Mouse (Mus musculus): ENCODE measurements around the gene Engase. TPM values are rescaled to one million over a fixed set of nuclear protein-coding genes. Genes with fewer than 3 reads are reported as not detected.

Gene Engase
- polyA plus RNA-seq, 1 experiment = 5.1 TPM

- TF ChIP-seq E2F4 (IDR thresholded peaks at IDR 0.05; ENCODE audit: insufficient read depth) = no peak
- TF ChIP-seq POLR2A (IDR thresholded peaks at IDR 0.05; ENCODE audit: insufficient read length, low read depth) = no peak
- no peak for TF ChIP-seq USF1 (IDR thresholded peaks at IDR 0.05; ENCODE audit: low read depth)
- no peak for TF ChIP-seq CEBPB (IDR thresholded peaks at IDR 0.05; ENCODE audit: insufficient read depth, poor library complexity, severe bottlenecking)
- TF ChIP-seq TCF12 (IDR thresholded peaks at IDR 0.05; ENCODE audit: insufficient read depth, poor library complexity, severe bottlenecking) = no peak
- TF ChIP-seq POLR2AphosphoS2 (IDR thresholded peaks at IDR 0.05; ENCODE audit: insufficient read length, low read depth) = no peak
- TF ChIP-seq MYOD1 (IDR thresholded peaks at IDR 0.05; ENCODE audit: control insufficient read depth in 1 of 3, insufficient read length in 2 of 3, low read depth in 2 of 3) = no peak
- no peak for TF ChIP-seq TCF3 (IDR thresholded peaks at IDR 0.05; ENCODE audit: insufficient read length, low read depth)
- TF ChIP-seq REST (IDR thresholded peaks at IDR 0.05; ENCODE audit: insufficient read depth, insufficient read length) = no peak
- no peak for TF ChIP-seq MYOG (IDR thresholded peaks at IDR 0.05; ENCODE audit: control insufficient read depth in 1 of 3, insufficient read depth in 1 of 3, insufficient read length in 2 of 3, low read depth in 2 of 3)
- no peak for TF ChIP-seq MAX (IDR thresholded peaks at IDR 0.05; ENCODE audit: low read depth)
- no peak for TF ChIP-seq SRF (IDR thresholded peaks at IDR 0.05; ENCODE audit: control insufficient read depth, insufficient read length, low read depth)
- Histone ChIP-seq H3K4me3 (no peak overlapping the region), H3K79me2 (ENCODE audit: control insufficient read depth, insufficient read depth) (no peaks in the 10 kb centered on the region)
Observed at GRCm38 (mm10) chr11:118525059-118525458, 48.4 kb downstream of the Engase start.

GRCm38 (mm10) chr11:118528761-118529160 is 52.1 kb downstream of the Engase start:
- Histone ChIP-seq H3K36me3 (ENCODE audit: control insufficient read depth, insufficient read depth) (no peaks in the 10 kb centered on the region), H3K4me3 (no peak overlapping the region), H3K4me2 (ENCODE audit: low read depth) (no peak overlapping the region), H3ac (ENCODE audit: control insufficient read depth, insufficient read length) (no peak overlapping the region), H3K79me2 (ENCODE audit: control insufficient read depth, insufficient read depth) (no peaks in the 10 kb centered on the region), H3K27me3 (ENCODE audit: control insufficient read depth, insufficient read depth, insufficient read length) (no peaks in the 10 kb centered on the region)
- no peak for TF ChIP-seq MAX (IDR thresholded peaks at IDR 0.05; ENCODE audit: low read depth)
- no peak for TF ChIP-seq POLR2A (IDR thresholded peaks at IDR 0.05; ENCODE audit: insufficient read length, low read depth)
- no peak for TF ChIP-seq SRF (IDR thresholded peaks at IDR 0.05; ENCODE audit: control insufficient read depth, insufficient read length, low read depth)
- no peak for TF ChIP-seq TCF3 (IDR thresholded peaks at IDR 0.05; ENCODE audit: insufficient read length, low read depth)
- TF ChIP-seq E2F4 (IDR thresholded peaks at IDR 0.05; ENCODE audit: insufficient read depth) = no peak
- no peak for TF ChIP-seq USF1 (IDR thresholded peaks at IDR 0.05; ENCODE audit: low read depth)
- no peak for TF ChIP-seq POLR2AphosphoS2 (IDR thresholded peaks at IDR 0.05; ENCODE audit: insufficient read length, low read depth)
- TF ChIP-seq CEBPB (IDR thresholded peaks at IDR 0.05; ENCODE audit: insufficient read depth, poor library complexity, severe bottlenecking) = no peak
- TF ChIP-seq MYOG (IDR thresholded peaks at IDR 0.05; ENCODE audit: control insufficient read depth in 1 of 3, insufficient read depth in 1 of 3, insufficient read length in 2 of 3, low read depth in 2 of 3) = no peak

More at GRCm38 (mm10) chr11:118525059-118525458, 48.4 kb downstream of the Engase start:
- no peak overlapping the region for H3K4me2 ChIP-seq (ENCODE audit: low read depth)
- H3ac ChIP-seq (ENCODE audit: control insufficient read depth, insufficient read length) = no peak overlapping the region
- no peaks in the 10 kb centered on the region for H3K27me3 ChIP-seq (ENCODE audit: control insufficient read depth, insufficient read depth, insufficient read length)
- H3K36me3 ChIP-seq (ENCODE audit: control insufficient read depth, insufficient read depth) = no peaks in the 10 kb centered on the region

- Histone ChIP-seq H3ac (ENCODE audit: control insufficient read depth, insufficient read length) (no peak overlapping the region), H3K4me2 (ENCODE audit: low read depth) (no peak overlapping the region), H3K79me2 (ENCODE audit: control insufficient read depth, insufficient read depth) (no peaks in the 10 kb centered on the region), H3K27me3 (ENCODE audit: control insufficient read depth, insufficient read depth, insufficient read length) (no peaks in the 10 kb centered on the region), H3K4me3 (no peak overlapping the region), H3K36me3 (ENCODE audit: control insufficient read depth, insufficient read depth) (no peaks in the 10 kb centered on the region)
- TF ChIP-seq TCF12 (IDR thresholded peaks at IDR 0.05; ENCODE audit: insufficient read depth, poor library complexity, severe bottlenecking) = no peak
- no peak for TF ChIP-seq MYOG (IDR thresholded peaks at IDR 0.05; ENCODE audit: control insufficient read depth in 1 of 3, insufficient read depth in 1 of 3, insufficient read length in 2 of 3, low read depth in 2 of 3)
- no peak for TF ChIP-seq MYOD1 (IDR thresholded peaks at IDR 0.05; ENCODE audit: control insufficient read depth in 1 of 3, insufficient read length in 2 of 3, low read depth in 2 of 3)
Observed at GRCm38 (mm10) chr11:118530313-118530712, 53.7 kb downstream of the Engase start.

DNA sequence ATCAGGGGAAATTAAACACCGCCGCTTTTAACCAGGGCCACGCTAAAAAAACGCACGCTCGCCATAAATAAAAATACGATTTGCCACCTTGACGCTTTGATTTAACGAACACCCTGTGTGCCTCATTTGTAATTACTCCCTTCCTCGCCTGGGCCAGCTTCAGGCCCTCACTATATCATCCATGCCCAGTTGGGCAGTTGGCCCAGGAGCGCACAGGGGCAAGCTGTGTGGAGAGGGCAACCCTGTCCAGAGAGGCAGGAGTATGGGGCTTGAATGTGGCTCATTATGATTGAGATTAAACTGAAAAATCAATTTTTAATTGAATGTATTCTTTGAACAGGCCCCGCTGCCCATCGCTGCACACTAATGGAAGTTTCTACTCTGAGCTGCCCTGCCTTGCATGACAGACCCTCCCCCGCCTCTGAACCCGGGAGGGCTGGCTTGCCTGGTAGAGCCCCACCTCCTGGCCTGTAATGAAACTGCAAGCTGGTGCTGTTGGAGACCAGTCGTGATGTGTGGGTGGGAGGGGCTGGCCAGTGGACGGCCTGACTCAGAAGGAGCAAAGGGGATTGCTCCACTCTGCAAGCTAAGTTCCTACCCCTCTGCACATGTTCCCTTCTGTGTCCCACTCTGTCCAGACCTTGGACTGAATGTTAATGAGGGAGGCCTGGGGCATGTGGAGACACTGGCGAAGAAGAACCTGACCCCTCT is 57.9 kb downstream of the Engase start:
- H3K27me3 ChIP-seq (ENCODE audit: control insufficient read depth, insufficient read depth, insufficient read length) = peaks cover 38% of the 10 kb centered on the region
- TF ChIP-seq TCF12 (IDR thresholded peaks at IDR 0.05; ENCODE audit: insufficient read depth, poor library complexity, severe bottlenecking) (no peak), POLR2AphosphoS2 (IDR thresholded peaks at IDR 0.05; ENCODE audit: insufficient read length, low read depth) (no peak), MYOD1 (IDR thresholded peaks at IDR 0.05; ENCODE audit: control insufficient read depth in 1 of 3, insufficient read length in 2 of 3, low read depth in 2 of 3) (no peak)
- H3K36me3 ChIP-seq (ENCODE audit: control insufficient read depth, insufficient read depth) = no peaks in the 10 kb centered on the region
- H3K4me2 ChIP-seq (ENCODE audit: low read depth) = no peak overlapping the region
- H3K4me3 ChIP-seq = no peak overlapping the region
- no peaks in the 10 kb centered on the region for H3K79me2 ChIP-seq (ENCODE audit: control insufficient read depth, insufficient read depth)
- no peak overlapping the region for H3ac ChIP-seq (ENCODE audit: control insufficient read depth, insufficient read length)

DNA sequence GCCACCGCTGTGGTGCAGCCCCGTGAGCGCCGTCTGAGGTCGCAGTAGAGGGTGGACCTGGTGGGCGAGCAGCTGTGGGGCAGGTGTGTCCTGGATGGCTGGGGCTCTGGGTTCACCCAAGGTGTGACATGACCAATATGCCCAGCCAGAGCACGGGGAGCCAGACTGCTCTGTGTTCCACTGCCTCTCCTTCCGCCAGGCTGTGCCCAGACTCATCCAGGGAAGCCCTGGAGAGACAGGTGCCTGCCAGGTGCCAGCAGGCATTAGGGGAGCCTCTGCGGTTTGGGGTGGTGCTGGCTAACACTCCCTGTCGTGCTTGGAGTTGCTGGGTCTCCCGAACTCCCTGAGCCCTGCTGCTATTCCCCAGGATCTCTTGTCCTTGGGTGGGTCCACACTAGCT is 61.4 kb downstream of the Engase start:
- Histone ChIP-seq H3K79me2 (ENCODE audit: control insufficient read depth, insufficient read depth) (no peaks in the 10 kb centered on the region), H3K27me3 (ENCODE audit: control insufficient read depth, insufficient read depth, insufficient read length) (peaks cover 68% of the 10 kb centered on the region)

More for the DNA sequence above, 61.4 kb downstream of the Engase start:
- no peak overlapping the region for H3ac ChIP-seq (ENCODE audit: control insufficient read depth, insufficient read length)
- no peak for TF ChIP-seq TCF3 (IDR thresholded peaks at IDR 0.05; ENCODE audit: insufficient read length, low read depth)
- no peak for TF ChIP-seq TCF12 (IDR thresholded peaks at IDR 0.05; ENCODE audit: insufficient read depth, poor library complexity, severe bottlenecking)
- no peak for TF ChIP-seq MAX (IDR thresholded peaks at IDR 0.05; ENCODE audit: low read depth)
- TF ChIP-seq REST (IDR thresholded peaks at IDR 0.05; ENCODE audit: insufficient read depth, insufficient read length) = no peak
- no peak for TF ChIP-seq SRF (IDR thresholded peaks at IDR 0.05; ENCODE audit: control insufficient read depth, insufficient read length, low read depth)
- no peak for TF ChIP-seq E2F4 (IDR thresholded peaks at IDR 0.05; ENCODE audit: insufficient read depth)
- TF ChIP-seq MYOD1 (IDR thresholded peaks at IDR 0.05; ENCODE audit: control insufficient read depth in 1 of 3, insufficient read length in 2 of 3, low read depth in 2 of 3) = no peak
- TF ChIP-seq POLR2AphosphoS2 (IDR thresholded peaks at IDR 0.05; ENCODE audit: insufficient read length, low read depth) = no peak
- TF ChIP-seq POLR2A (IDR thresholded peaks at IDR 0.05; ENCODE audit: insufficient read length, low read depth) = no peak
- no peak for TF ChIP-seq USF1 (IDR thresholded peaks at IDR 0.05; ENCODE audit: low read depth)
- TF ChIP-seq MYOG (IDR thresholded peaks at IDR 0.05; ENCODE audit: control insufficient read depth in 1 of 3, insufficient read depth in 1 of 3, insufficient read length in 2 of 3, low read depth in 2 of 3) = no peak
- TF ChIP-seq CEBPB (IDR thresholded peaks at IDR 0.05; ENCODE audit: insufficient read depth, poor library complexity, severe bottlenecking) = no peak
- H3K36me3 ChIP-seq (ENCODE audit: control insufficient read depth, insufficient read depth) = no peaks in the 10 kb centered on the region
- H3K4me3 ChIP-seq = no peak overlapping the region
- no peak overlapping the region for H3K4me2 ChIP-seq (ENCODE audit: low read depth)

All from myocyte (in vitro differentiated cells).